Mouse (Mus musculus) ES-E14 (cell line): Measurements from ENCODE around the gene Mrtfb.

Experiments
- CHD2 ChIP-seq: IDR thresholded peaks from 2 replicates; pipeline ENCODE4 v1.6.1; 2014; ENCODE audit warnings: mild to moderate bottlenecking, low read depth, low read length, inconsistent platforms
- ZC3H11A ChIP-seq: IDR thresholded peaks from 2 replicates; pipeline ENCODE4 v1.6.1; 2012; ENCODE audit warnings: low read depth, mild to moderate bottlenecking, inconsistent platforms, low read length, borderline replicate concordance
- ZNF384 ChIP-seq: IDR thresholded peaks from 2 replicates; pipeline ENCODE4 v1.6.1; 2012; ENCODE audit warnings: low read depth, low read length, inconsistent platforms

DNA sequence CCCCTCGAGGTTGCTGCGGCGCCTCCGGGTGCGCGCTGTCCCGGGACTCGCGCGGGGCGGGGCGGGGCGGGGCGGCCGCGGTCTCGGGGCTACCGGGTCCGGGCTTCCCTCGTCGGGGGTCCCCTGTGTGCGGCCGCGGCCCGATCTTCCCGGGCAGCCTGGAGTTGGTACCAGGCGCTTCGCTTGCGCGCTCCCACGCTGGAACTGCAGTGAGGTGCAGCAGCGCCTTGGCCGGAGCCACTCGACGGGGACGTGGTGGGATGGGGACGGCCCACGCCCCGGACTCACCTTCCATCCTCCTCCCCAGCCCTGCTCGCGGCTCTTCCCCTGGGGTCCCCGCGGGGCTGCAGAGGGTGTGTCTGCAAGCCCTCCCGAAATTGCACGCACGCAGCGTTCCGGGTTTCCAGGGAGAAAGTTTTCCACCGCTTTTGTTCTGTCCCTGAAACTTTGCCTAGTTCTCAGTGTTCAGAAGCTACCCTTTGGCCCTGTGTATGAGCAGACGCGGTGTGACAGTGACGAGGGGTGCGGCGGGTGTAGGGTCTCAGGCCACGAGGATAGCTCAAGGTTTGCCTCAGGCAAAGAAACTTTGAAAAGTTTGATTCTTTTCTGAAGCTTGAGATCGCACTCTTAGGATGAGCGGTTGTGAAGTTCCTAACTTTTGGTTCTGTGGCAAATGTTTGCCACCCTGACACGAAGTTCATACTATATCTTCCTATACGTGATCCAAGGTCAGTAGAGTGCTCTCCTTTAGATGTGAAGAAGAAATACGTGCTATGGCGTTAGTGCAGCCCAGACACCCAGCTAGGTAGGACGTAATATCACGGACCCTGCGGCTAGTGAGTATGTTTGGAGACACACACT lies 616 bp downstream of the Mrtfb start:
- TF ChIP-seq ZNF384: no peak
- TF ChIP-seq CHD2: no peak
- TF ChIP-seq ZC3H11A: no peak
